Mouse (Mus musculus) monocyte, adult 5-6 weeks (primary cell): Measurements from ENCODE around the gene Olfr411. TPM values are rescaled to one million over a fixed set of nuclear protein-coding genes. Genes with fewer than 3 reads are reported as not detected.
A peak's percentile ranks its signal among the peaks of the same experiment; 100 is the strongest.

Experiments
- ATAC-seq: fragments of 153-309, 156-312 bp; replicated peaks from 2 replicates; pipeline ENCODE4 v1.8.0; 2017; ENCODE audit warnings: mild to moderate bottlenecking; ENCODE audit not compliant: low TSS enrichment, insufficient number of reproducible peaks, severe bottlenecking, poor library complexity, low FRiP score
- total RNA-seq: library from RNA; stranded (forward); fragments of 200-1000, 200-491, 200-594 nt; gene quantifications from 3 replicates; pipeline ENCODE4 v1.2.3, GENCODE M21; 2017

Gene Olfr411
- total RNA-seq, result not detected in 3 replicates

- ATAC-seq, result no peak
These were observed at the start of gene Olfr411 for GRCm38 (mm10) chr11:74352550-74352949. TSS of gene Olfr411 (minus strand) at chr11:74352650.

- ATAC-seq, result no peak
These were observed 49.7 kb upstream of the Olfr411 start for GRCm38 (mm10) chr11:74402126-74402525.

- ATAC-seq, result no peak
These were observed 43.1 kb upstream of the Olfr411 start for GRCm38 (mm10) chr11:74395583-74395982.

- no peak for ATAC-seq
These were observed 41.0 kb upstream of the Olfr411 start for GRCm38 (mm10) chr11:74393489-74393888.

GRCm38 (mm10) chr11:74392903-74393302 lies 40.5 kb upstream of the Olfr411 start:
- no peak for ATAC-seq

- peak; percentile 21; the same call in 1 of the 2 replicates for ATAC-seq
These were observed 39.4 kb upstream of the Olfr411 start for GRCm38 (mm10) chr11:74391899-74392298.

GRCm38 (mm10) chr11:74387203-74387602 lies 34.8 kb upstream of the Olfr411 start:
- ATAC-seq, result no peak

GRCm38 (mm10) chr11:74385674-74386073 lies 33.2 kb upstream of the Olfr411 start:
- ATAC-seq, result no peak

- no peak for ATAC-seq
These were observed 26.9 kb upstream of the Olfr411 start for GRCm38 (mm10) chr11:74379166-74379873.

- peak; percentile 33 for ATAC-seq
These were observed 24.4 kb upstream of the Olfr411 start for GRCm38 (mm10) chr11:74376847-74377246.

GRCm38 (mm10) chr11:74371393-74372100 lies 19.1 kb upstream of the Olfr411 start:
- peak; percentile 58; the same call in 1 of the 2 replicates for ATAC-seq

GRCm38 (mm10) chr11:74361769-74362168 lies 9.3 kb upstream of the Olfr411 start, which contains the start of gene Olfr412:
TSS of gene Olfr412 (plus strand) at chr11:74362069.
- ATAC-seq, result no peak

GRCm38 (mm10) chr11:74337931-74338330 lies 14.5 kb downstream of the Olfr411 start, which contains the start of gene Olfr410:
TSS of gene Olfr410 (minus strand) at chr11:74338031.
- no peak for ATAC-seq

- no peak for ATAC-seq
These were observed 23.7 kb downstream of the Olfr411 start for GRCm38 (mm10) chr11:74328781-74329180.

- no peak for ATAC-seq
These were observed 26.4 kb downstream of the Olfr411 start for GRCm38 (mm10) chr11:74326044-74326443.

Other genes with a start within 250 kb of the Olfr411 start
- not detected in 3 replicates for gene Olfr401, start 238.9 kb downstream of the Olfr411 start, total RNA-seq
- gene Olfr402, start 199.1 kb downstream of the Olfr411 start, total RNA-seq, result not detected in 3 replicates
- not detected in 3 replicates for gene Olfr403, start 166.4 kb downstream of the Olfr411 start, total RNA-seq
- not detected in 3 replicates for gene Olfr43, start 141.3 kb downstream of the Olfr411 start, total RNA-seq
- gene Olfr406, start 92.8 kb downstream of the Olfr411 start, total RNA-seq, result not detected in 3 replicates
- gene Olfr59, start 68.9 kb downstream of the Olfr411 start, total RNA-seq, result not detected in 3 replicates
- gene Olfr410, start 14.6 kb downstream of the Olfr411 start, total RNA-seq, result not detected in 3 replicates
- not detected in 3 replicates for gene Olfr412, start 9.4 kb upstream of the Olfr411 start, total RNA-seq